Mouse (Mus musculus): ENCODE measurements around the gene Slc7a7. TPM values are rescaled to one million over a fixed set of nuclear protein-coding genes. Genes with fewer than 3 reads are reported as not detected.
A peak's percentile ranks its signal among the peaks of the same experiment; 100 is the strongest.

The Slc7a7 gene
- total and polyA plus RNA-seq, 2 experiments, result 2.3 to 4.1 TPM

- no peak for DNase-seq (ENCODE audit: extremely low read depth, low read depth, low spot score)
- Histone ChIP-seq H3K36me3 (ENCODE audit: control insufficient read depth, insufficient read depth, low read length) (no peaks in the 10 kb centered on the region), H3K27ac (replicated peaks; ENCODE audit: insufficient read depth, low read depth, low read length) (no peak overlapping the region), H3K4me1 (ENCODE audit: control insufficient read depth, insufficient read depth, low read length) (no peaks in the 10 kb centered on the region; the same call in 1 of the 2 replicates), H3K79me2 (ENCODE audit: control insufficient read depth, insufficient read depth, low read length) (no peaks in the 10 kb centered on the region), H3K27me3 (ENCODE audit: control insufficient read depth, insufficient read depth, low read length) (no peaks in the 10 kb centered on the region), H3K9ac (ENCODE audit: low read depth, low read length) (no peak overlapping the region), H3K4me3 (ENCODE audit: insufficient read depth, low read depth, low read length) (no peak overlapping the region)
- WGBS, result 63% methylated on average over 3 of the region's 3 CpGs
- no peak for TF ChIP-seq POLR2A (IDR thresholded peaks at IDR 0.05; ENCODE audit: extremely low read depth, insufficient read depth, low read length)
- no peak for TF ChIP-seq CTCF (IDR thresholded peaks at IDR 0.05; ENCODE audit: low read depth, low read length)
Measured at GRCm38 (mm10) chr14:54393794-54394193, 23.8 kb downstream of the Slc7a7 start.

GRCm38 (mm10) chr14:54390843-54391242 is 26.7 kb downstream of the Slc7a7 start:
- DNase-seq (ENCODE audit: extremely low read depth, low read depth, low spot score), result no peak
- Histone ChIP-seq H3K79me2 (ENCODE audit: control insufficient read depth, insufficient read depth, low read length) (no peaks in the 10 kb centered on the region), H3K4me3 (ENCODE audit: insufficient read depth, low read depth, low read length) (no peak overlapping the region), H3K36me3 (ENCODE audit: control insufficient read depth, insufficient read depth, low read length) (no peaks in the 10 kb centered on the region), H3K27me3 (ENCODE audit: control insufficient read depth, insufficient read depth, low read length) (no peaks in the 10 kb centered on the region), H3K9ac (ENCODE audit: low read depth, low read length) (no peak overlapping the region), H3K27ac (replicated peaks; ENCODE audit: insufficient read depth, low read depth, low read length) (no peak overlapping the region), H3K4me1 (ENCODE audit: control insufficient read depth, insufficient read depth, low read length) (no peaks in the 10 kb centered on the region)
- 86% methylated on average over 6 of the region's 6 CpGs for WGBS
- TF ChIP-seq POLR2A (IDR thresholded peaks at IDR 0.05; ENCODE audit: extremely low read depth, insufficient read depth, low read length) (no peak), CTCF (IDR thresholded peaks at IDR 0.05; ENCODE audit: low read depth, low read length) (no peak)

GRCm38 (mm10) chr14:54387546-54387945 is 30.0 kb downstream of the Slc7a7 start:
- Histone ChIP-seq H3K79me2 (ENCODE audit: control insufficient read depth, insufficient read depth, low read length) (no peaks in the 10 kb centered on the region), H3K27me3 (ENCODE audit: control insufficient read depth, insufficient read depth, low read length) (no peaks in the 10 kb centered on the region), H3K9ac (ENCODE audit: low read depth, low read length) (no peak overlapping the region), H3K36me3 (ENCODE audit: control insufficient read depth, insufficient read depth, low read length) (no peaks in the 10 kb centered on the region), H3K27ac (replicated peaks; ENCODE audit: insufficient read depth, low read depth, low read length) (no peak overlapping the region), H3K4me3 (ENCODE audit: insufficient read depth, low read depth, low read length) (no peak overlapping the region), H3K4me1 (ENCODE audit: control insufficient read depth, insufficient read depth, low read length) (peaks cover 10% of the 10 kb centered on the region)
- WGBS, result 68% methylated on average over 6 of the region's 6 CpGs
- no peak for DNase-seq (ENCODE audit: extremely low read depth, low read depth, low spot score)
- TF ChIP-seq POLR2A (IDR thresholded peaks at IDR 0.05; ENCODE audit: extremely low read depth, insufficient read depth, low read length) (no peak), CTCF (IDR thresholded peaks at IDR 0.05; ENCODE audit: low read depth, low read length) (no peak)

- Histone ChIP-seq H3K36me3 (ENCODE audit: control insufficient read depth, insufficient read depth, low read length) (no peaks in the 10 kb centered on the region), H3K4me1 (ENCODE audit: control insufficient read depth, insufficient read depth, low read length) (peaks cover 19% of the 10 kb centered on the region), H3K4me3 (ENCODE audit: insufficient read depth, low read depth, low read length) (no peak overlapping the region), H3K27ac (replicated peaks; ENCODE audit: insufficient read depth, low read depth, low read length) (no peak overlapping the region), H3K27me3 (ENCODE audit: control insufficient read depth, insufficient read depth, low read length) (no peaks in the 10 kb centered on the region), H3K79me2 (ENCODE audit: control insufficient read depth, insufficient read depth, low read length) (no peaks in the 10 kb centered on the region), H3K9ac (ENCODE audit: low read depth, low read length) (no peak overlapping the region)
- WGBS, result 80% methylated on average over 7 of the region's 7 CpGs
- TF ChIP-seq CTCF (IDR thresholded peaks at IDR 0.05; ENCODE audit: low read depth, low read length) (no peak), POLR2A (IDR thresholded peaks at IDR 0.05; ENCODE audit: extremely low read depth, insufficient read depth, low read length) (no peak)
- DNase-seq (ENCODE audit: extremely low read depth, low read depth, low spot score), result no peak
Measured at GRCm38 (mm10) chr14:54385968-54386618, 31.5 kb downstream of the Slc7a7 start.

- H3K36me3 ChIP-seq (ENCODE audit: control insufficient read depth, insufficient read depth, low read length), result no peaks in the 10 kb centered on the region
- no peak overlapping the region for H3K27ac ChIP-seq (replicated peaks; ENCODE audit: insufficient read depth, low read depth, low read length)
- no peak for TF ChIP-seq CTCF (IDR thresholded peaks at IDR 0.05; ENCODE audit: low read depth, low read length)
- no peak for TF ChIP-seq POLR2A (IDR thresholded peaks at IDR 0.05; ENCODE audit: extremely low read depth, insufficient read depth, low read length)
- H3K4me1 ChIP-seq (ENCODE audit: control insufficient read depth, insufficient read depth, low read length), result peaks cover 19% of the 10 kb centered on the region
- 79% methylated on average over 8 of the region's 8 CpGs for WGBS
- no peak overlapping the region for H3K4me3 ChIP-seq (ENCODE audit: insufficient read depth, low read depth, low read length)
- no peak for DNase-seq (ENCODE audit: extremely low read depth, low read depth, low spot score)
- no peak overlapping the region for H3K9ac ChIP-seq (ENCODE audit: low read depth, low read length)
- no peaks in the 10 kb centered on the region for H3K27me3 ChIP-seq (ENCODE audit: control insufficient read depth, insufficient read depth, low read length)
- H3K79me2 ChIP-seq (ENCODE audit: control insufficient read depth, insufficient read depth, low read length), result no peaks in the 10 kb centered on the region
Measured at GRCm38 (mm10) chr14:54384396-54384795, 33.2 kb downstream of the Slc7a7 start.

- no peak for TF ChIP-seq POLR2A (IDR thresholded peaks at IDR 0.05; ENCODE audit: extremely low read depth, insufficient read depth, low read length)
- no peak for TF ChIP-seq CTCF (IDR thresholded peaks at IDR 0.05; ENCODE audit: low read depth, low read length)
- no peak overlapping the region for H3K4me3 ChIP-seq (ENCODE audit: insufficient read depth, low read depth, low read length)
- H3K27me3 ChIP-seq (ENCODE audit: control insufficient read depth, insufficient read depth, low read length), result no peaks in the 10 kb centered on the region
- 5% methylated on average over 4 of the region's 4 CpGs for WGBS
- H3K4me1 ChIP-seq (ENCODE audit: control insufficient read depth, insufficient read depth, low read length), result peaks cover 19% of the 10 kb centered on the region
- H3K9ac ChIP-seq (ENCODE audit: low read depth, low read length), result no peak overlapping the region
- no peaks in the 10 kb centered on the region for H3K79me2 ChIP-seq (ENCODE audit: control insufficient read depth, insufficient read depth, low read length)
- DNase-seq (ENCODE audit: extremely low read depth, low read depth, low spot score), result peak; percentile 89
- no peaks in the 10 kb centered on the region for H3K36me3 ChIP-seq (ENCODE audit: control insufficient read depth, insufficient read depth, low read length)
- H3K27ac ChIP-seq (replicated peaks; ENCODE audit: insufficient read depth, low read depth, low read length), result peak overlapping the region; percentile 61
Measured at GRCm38 (mm10) chr14:54383355-54383771, 34.2 kb downstream of the Slc7a7 start.

Measured in liver, adult 2 months (tissue).